Mouse (Mus musculus): Measurements from ENCODE around the gene Ago4. TPM values are rescaled to one million over a fixed set of nuclear protein-coding genes. Genes with fewer than 3 reads are reported as not detected.
"Not testable (repeated sequence)": the region's sequence is repeated elsewhere in the genome, so short reads cannot be mapped to it uniquely, and the experiment has no call there.

Gene Ago4
- polyA plus RNA-seq, 1 experiment from 2014 or later: 7.1 TPM

GRCm38 (mm10) chr4:126552136-126552535, 18.9 kb upstream of the Ago4 start:
- H3K9ac ChIP-seq (replicated peaks): peak overlapping the region; percentile 4; the same call in 1 of the 2 replicates
- H3K27me3 ChIP-seq (replicated peaks): no peaks in the 10 kb centered on the region
- no peak overlapping the region for H3K27ac ChIP-seq (replicated peaks)
- WGBS: 79% methylated on average over 7 of the region's 7 CpGs
- no peak overlapping the region for H3K4me2 ChIP-seq
- H3K4me1 ChIP-seq: peaks cover 7% of the 10 kb centered on the region
- H3K9me3 ChIP-seq (replicated peaks): no peaks in the 10 kb centered on the region
- no peak for ATAC-seq (ENCODE audit: low FRiP score)
- no peak overlapping the region for H3K4me3 ChIP-seq (replicated peaks)
- H3K36me3 ChIP-seq: no peaks in the 10 kb centered on the region

GRCm38 (mm10) chr4:126546183-126546582, 12.9 kb upstream of the Ago4 start:
- H3K4me1 ChIP-seq: no peaks in the 10 kb centered on the region
- H3K9me3 ChIP-seq (replicated peaks): no peaks in the 10 kb centered on the region
- H3K36me3 ChIP-seq: no peaks in the 10 kb centered on the region
- 89% methylated on average over 2 of the region's 2 CpGs for WGBS
- no peak overlapping the region for H3K4me3 ChIP-seq (replicated peaks)
- no peaks in the 10 kb centered on the region for H3K27me3 ChIP-seq (replicated peaks)
- no peak overlapping the region for H3K4me2 ChIP-seq
- no peak overlapping the region for H3K9ac ChIP-seq (replicated peaks)
- no peak for ATAC-seq (ENCODE audit: low FRiP score)
- no peak overlapping the region for H3K27ac ChIP-seq (replicated peaks)

GRCm38 (mm10) chr4:126545703-126546102, 12.4 kb upstream of the Ago4 start:
- Histone ChIP-seq H3K9me3 (replicated peaks) (no peaks in the 10 kb centered on the region), H3K27ac (replicated peaks) (no peak overlapping the region), H3K4me3 (replicated peaks) (no peak overlapping the region), H3K4me2 (no peak overlapping the region), H3K36me3 (no peaks in the 10 kb centered on the region), H3K4me1 (no peaks in the 10 kb centered on the region), H3K27me3 (replicated peaks) (no peaks in the 10 kb centered on the region), H3K9ac (replicated peaks) (no peak overlapping the region)
- no peak for ATAC-seq (ENCODE audit: low FRiP score)
- WGBS: 73% methylated on average over 6 of the region's 7 CpGs

- 89% methylated on average over 1 of the region's 1 CpGs for WGBS
- no peaks in the 10 kb centered on the region for H3K27me3 ChIP-seq (replicated peaks)
- H3K4me1 ChIP-seq: no peaks in the 10 kb centered on the region
- no peak overlapping the region for H3K9ac ChIP-seq (replicated peaks)
- H3K4me3 ChIP-seq (replicated peaks): no peak overlapping the region
- H3K36me3 ChIP-seq: no peaks in the 10 kb centered on the region
- H3K27ac ChIP-seq (replicated peaks): no peak overlapping the region
- H3K9me3 ChIP-seq (replicated peaks): no peaks in the 10 kb centered on the region
- no peak for ATAC-seq (ENCODE audit: low FRiP score)
- H3K4me2 ChIP-seq: no peak overlapping the region
Observed at GRCm38 (mm10) chr4:126545016-126545415, 11.7 kb upstream of the Ago4 start.

- H3K27me3 ChIP-seq (replicated peaks): no peaks in the 10 kb centered on the region
- no peaks in the 10 kb centered on the region for H3K4me1 ChIP-seq
- no peaks in the 10 kb centered on the region for H3K9me3 ChIP-seq (replicated peaks)
- no peak overlapping the region for H3K9ac ChIP-seq (replicated peaks)
- ATAC-seq (ENCODE audit: low FRiP score): no peak
- H3K4me3 ChIP-seq (replicated peaks): no peak overlapping the region
- no peak overlapping the region for H3K4me2 ChIP-seq
- 71% methylated on average over 7 of the region's 7 CpGs for WGBS
- H3K27ac ChIP-seq (replicated peaks): no peak overlapping the region
- H3K36me3 ChIP-seq: no peaks in the 10 kb centered on the region
Observed at GRCm38 (mm10) chr4:126542838-126543237, 9.6 kb upstream of the Ago4 start.

- Histone ChIP-seq H3K4me2 (no peak overlapping the region), H3K27me3 (replicated peaks) (no peaks in the 10 kb centered on the region), H3K4me1 (no peaks in the 10 kb centered on the region), H3K9me3 (replicated peaks) (no peaks in the 10 kb centered on the region), H3K27ac (replicated peaks) (no peak overlapping the region), H3K9ac (replicated peaks) (no peak overlapping the region), H3K4me3 (replicated peaks) (no peak overlapping the region), H3K36me3 (no peaks in the 10 kb centered on the region)
- ATAC-seq (ENCODE audit: low FRiP score): no peak
- 88% methylated on average over 3 of the region's 3 CpGs for WGBS
Observed at GRCm38 (mm10) chr4:126540487-126541071, 7.3 kb upstream of the Ago4 start.

- WGBS: 57% methylated on average over 5 of the region's 5 CpGs
- no peak for ATAC-seq (ENCODE audit: low FRiP score)
- H3K4me3 ChIP-seq (replicated peaks): no peak overlapping the region
- H3K4me1 ChIP-seq: peaks cover 15% of the 10 kb centered on the region
- H3K27ac ChIP-seq (replicated peaks): no peak overlapping the region
- no peak overlapping the region for H3K9ac ChIP-seq (replicated peaks)
- H3K4me2 ChIP-seq: no peak overlapping the region
- no peaks in the 10 kb centered on the region for H3K36me3 ChIP-seq
- H3K9me3 ChIP-seq (replicated peaks): no peaks in the 10 kb centered on the region
- H3K27me3 ChIP-seq (replicated peaks): no peaks in the 10 kb centered on the region
Observed at GRCm38 (mm10) chr4:126536865-126537264, 3.6 kb upstream of the Ago4 start.

- H3K4me3 ChIP-seq (replicated peaks); H3K9me3 ChIP-seq (replicated peaks); H3K36me3 ChIP-seq; ATAC-seq (ENCODE audit: low FRiP score); H3K27ac ChIP-seq (replicated peaks); H3K9ac ChIP-seq (replicated peaks); H3K4me2 ChIP-seq; H3K27me3 ChIP-seq (replicated peaks): not testable (repeated sequence)
- peaks cover 20% of the 10 kb centered on the region for H3K4me1 ChIP-seq
- WGBS: 94% methylated on average over 7 of the region's 7 CpGs
Observed at GRCm38 (mm10) chr4:126535631-126536030, 2.4 kb upstream of the Ago4 start.

GRCm38 (mm10) chr4:126533729-126534070, 428 bp upstream of the Ago4 start:
- no peaks in the 10 kb centered on the region for H3K36me3 ChIP-seq
- ATAC-seq (ENCODE audit: low FRiP score): peak; percentile 73
- peaks cover 20% of the 10 kb centered on the region for H3K4me1 ChIP-seq
- H3K4me2 ChIP-seq: peak overlapping the region; percentile 82
- H3K9ac ChIP-seq (replicated peaks): peak overlapping the region; percentile 92
- no peaks in the 10 kb centered on the region for H3K27me3 ChIP-seq (replicated peaks)
- H3K4me3 ChIP-seq (replicated peaks): peak overlapping the region; percentile 97
- 9% methylated on average over 7 of the region's 7 CpGs for WGBS
- peak overlapping the region; percentile 84 for H3K27ac ChIP-seq (replicated peaks)
- no peaks in the 10 kb centered on the region for H3K9me3 ChIP-seq (replicated peaks)

- no peak overlapping the region for H3K27ac ChIP-seq (replicated peaks)
- no peaks in the 10 kb centered on the region for H3K27me3 ChIP-seq (replicated peaks)
- H3K36me3 ChIP-seq: no peaks in the 10 kb centered on the region
- peaks cover 20% of the 10 kb centered on the region for H3K4me1 ChIP-seq
- WGBS: 24% methylated on average over 5 of the region's 5 CpGs
- peak overlapping the region; percentile 82 for H3K4me2 ChIP-seq
- no peak for ATAC-seq (ENCODE audit: low FRiP score)
- peak overlapping the region; percentile 97 for H3K4me3 ChIP-seq (replicated peaks)
- H3K9ac ChIP-seq (replicated peaks): peak overlapping the region; percentile 92
- H3K9me3 ChIP-seq (replicated peaks): no peaks in the 10 kb centered on the region
Observed at GRCm38 (mm10) chr4:126532292-126532691, 980 bp downstream of the Ago4 start.

GRCm38 (mm10) chr4:126526828-126527227, 6.4 kb downstream of the Ago4 start:
- WGBS: 95% methylated on average over 5 of the region's 5 CpGs
- no peak overlapping the region for H3K27ac ChIP-seq (replicated peaks)
- no peak overlapping the region for H3K9ac ChIP-seq (replicated peaks)
- H3K4me1 ChIP-seq: peaks cover 4% of the 10 kb centered on the region
- ATAC-seq (ENCODE audit: low FRiP score): no peak
- H3K4me2 ChIP-seq: no peak overlapping the region
- H3K9me3 ChIP-seq (replicated peaks): no peaks in the 10 kb centered on the region
- H3K36me3 ChIP-seq: peaks cover 8% of the 10 kb centered on the region
- H3K4me3 ChIP-seq (replicated peaks): no peak overlapping the region
- no peaks in the 10 kb centered on the region for H3K27me3 ChIP-seq (replicated peaks)

- Histone ChIP-seq H3K9ac (replicated peaks) (no peak overlapping the region), H3K27me3 (replicated peaks) (no peaks in the 10 kb centered on the region), H3K4me1 (no peaks in the 10 kb centered on the region), H3K9me3 (replicated peaks) (no peaks in the 10 kb centered on the region), H3K4me2 (no peak overlapping the region), H3K36me3 (peaks cover 14% of the 10 kb centered on the region), H3K4me3 (replicated peaks) (no peak overlapping the region), H3K27ac (replicated peaks) (no peak overlapping the region)
- 86% methylated on average over 3 of the region's 3 CpGs for WGBS
- no peak for ATAC-seq (ENCODE audit: low FRiP score)
Observed at GRCm38 (mm10) chr4:126526164-126526563, 7.1 kb downstream of the Ago4 start.
